Mouse (Mus musculus) spleen, adult 2 months (tissue): ENCODE measurements around the gene Pigb.

Experiments
- CTCF ChIP-seq: fragments of 200-500 bp; IDR thresholded peaks from 2 replicates; pipeline ENCODE4 v1.5.1; 2011; ENCODE audit warnings: mild to moderate bottlenecking, inconsistent platforms; ENCODE audit not compliant: insufficient read depth, insufficient read length, insufficient replicate concordance; ENCODE audit errors: extremely low read depth
- POLR2A ChIP-seq: fragments of 200-500 bp; IDR thresholded peaks from 2 replicates; pipeline ENCODE4 v1.6.1; 2011; ENCODE audit warnings: low read depth, low read length, inconsistent platforms

DNA sequence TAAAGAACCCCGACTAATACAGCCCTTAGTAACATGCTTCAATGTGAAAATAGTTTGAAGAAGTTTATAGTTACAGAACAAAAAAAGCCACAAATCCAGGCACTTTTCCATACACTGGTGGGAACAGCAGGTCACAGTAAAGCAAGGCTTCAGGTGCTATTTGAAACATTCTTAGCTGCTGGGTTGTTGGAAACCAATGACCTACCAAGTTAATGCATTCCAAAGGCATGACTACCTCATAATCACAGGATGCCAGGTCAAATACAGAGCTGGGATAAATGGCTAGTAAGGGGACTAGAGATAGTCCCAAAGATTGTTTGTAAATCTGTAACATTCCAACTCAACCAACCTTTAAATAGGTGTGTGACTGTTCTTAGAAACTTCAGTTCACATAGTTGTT lies 64.9 kb downstream of the Pigb start:
- no peak for TF ChIP-seq CTCF
- no peak for TF ChIP-seq POLR2A
